Mouse (Mus musculus) stomach, postnatal 0 days (tissue): ENCODE results near the gene Pde6d.

Experiments
- CTCF ChIP-seq: IDR thresholded peaks from 2 replicates; pipeline ENCODE4 v1.5.1; 2016; ENCODE audit warnings: antibody characterized with exemption, low read depth, mild to moderate bottlenecking, moderate library complexity
- EP300 ChIP-seq: optimal IDR thresholded peaks from 2 replicates; pipeline ENCODE3; 2016; ENCODE audit warnings: antibody characterized with exemption

GRCm38 (mm10) chr1:86622296-86622695 lies 39.9 kb upstream of the Pde6d start:
- TF ChIP-seq CTCF (no peak), EP300 (no peak)
